Mouse (Mus musculus) hindbrain, postnatal 0 days (tissue): ENCODE measurements at regions not wholly inside any gene's neighbourhood (a gene's known extent, or its start where the extent isn't known, plus 50 kb on each side); places are given as distances from the start of the nearest gene placed in this dataset.

Source experiments
- ATAC-seq: fragments of 200-750 bp; cut with Nextera tagmentation; 2 replicates; pipeline ENCODE4 v1.8.0; 2017; ENCODE audit warnings: mild to moderate bottlenecking, moderate TSS enrichment, moderate library complexity
- DNase-seq: peaks from one replicate; pipeline ENCODE4 v3.0.0-alpha.2; 2015; ENCODE audit warnings: low spot score
- H3K27ac ChIP-seq: fragments of 300-500 bp; sonication (generic); 2 replicates; pipeline ENCODE4 v1.5.1; 2014; ENCODE audit warnings: mild to moderate bottlenecking
- H3K27me3 ChIP-seq: fragments of 300-500 bp; sonication (generic); 2 replicates; pipeline ENCODE4 v1.6.1; 2014; ENCODE audit warnings: low read length, mixed read lengths; ENCODE audit not compliant: insufficient read depth
- H3K36me3 ChIP-seq: fragments of 300-500 bp; sonication (generic); 2 replicates; pipeline ENCODE4 v1.6.1; 2014; ENCODE audit warnings: low read length, mixed read lengths; ENCODE audit not compliant: insufficient read depth
- H3K4me1 ChIP-seq: fragments of 300-500 bp; sonication (generic); 2 replicates; pipeline ENCODE4 v1.6.1; 2014; ENCODE audit warnings: antibody characterized with exemption, low read length, mixed read lengths; ENCODE audit not compliant: insufficient read depth
- H3K4me2 ChIP-seq: fragments of 300-500 bp; sonication (generic); 2 replicates; pipeline ENCODE4 v1.6.1; 2014; ENCODE audit warnings: low read depth, mild to moderate bottlenecking, low read length, moderate library complexity, mixed read lengths
- H3K4me3 ChIP-seq: fragments of 300-500 bp; sonication (generic); 2 replicates; pipeline ENCODE4 v1.5.1; 2014; ENCODE audit warnings: low read length
- H3K9ac ChIP-seq: fragments of 300-500 bp; sonication (generic); replicated peaks from 2 replicates; pipeline ENCODE4 v1.6.1; 2014; ENCODE audit warnings: mild to moderate bottlenecking, low read length, moderate library complexity, mixed read lengths
- H3K9me3 ChIP-seq: fragments of 300-500 bp; sonication (generic); 2 replicates; pipeline ENCODE4 v1.6.1; 2016; ENCODE audit warnings: low read length, mixed read lengths
- CTCF ChIP-seq: IDR thresholded peaks from 2 replicates; pipeline ENCODE4 v1.5.1; 2016; ENCODE audit warnings: antibody characterized with exemption, control low read depth, low read depth
- WGBS: fragments of 180-500 bp; shearing (Covaris S2); extraction: QIAGEN DNeasy Blood & Tissue Kit; methylation state at CpG from one replicate; pipeline ENCODE4 v1.1.7; 2014; 5-methylcytosine and 5-hydroxymethylcytosine counted together

GRCm38 (mm10) chr9:120797996-120798663 is 130.9 kb upstream of the Ctnnb1 start:
- DNase-seq = no peak
- Histone ChIP-seq H3K9ac (no peak overlapping the region), H3K27me3 (no peaks in the 10 kb centered on the region), H3K4me3 (no peak overlapping the region), H3K4me2 (no peak overlapping the region), H3K27ac (no peak overlapping the region), H3K36me3 (no peaks in the 10 kb centered on the region), H3K9me3 (no peaks in the 10 kb centered on the region), H3K4me1 (peaks cover 4% of the 10 kb centered on the region; the same call in 1 of the 2 replicates)
- TF ChIP-seq CTCF = no peak
- no peak for ATAC-seq
- 30% methylated on average over 10 of the region's 10 CpGs for WGBS

GRCm38 (mm10) chr9:120798901-120799300 is 130.1 kb upstream of the Ctnnb1 start:
- WGBS = 51% methylated on average over 12 of the region's 12 CpGs
- Histone ChIP-seq H3K27ac (no peak overlapping the region), H3K9ac (no peak overlapping the region), H3K9me3 (no peaks in the 10 kb centered on the region), H3K36me3 (no peaks in the 10 kb centered on the region), H3K27me3 (no peaks in the 10 kb centered on the region), H3K4me1 (peaks cover 4% of the 10 kb centered on the region; the same call in 1 of the 2 replicates), H3K4me3 (no peak overlapping the region), H3K4me2 (no peak overlapping the region)
- DNase-seq = no peak
- TF ChIP-seq CTCF = no peak
- no peak for ATAC-seq

- Histone ChIP-seq H3K4me3 (no peak overlapping the region), H3K27ac (no peak overlapping the region), H3K4me1 (peaks cover 4% of the 10 kb centered on the region; the same call in 1 of the 2 replicates), H3K9ac (no peak overlapping the region), H3K36me3 (no peaks in the 10 kb centered on the region), H3K9me3 (no peaks in the 10 kb centered on the region), H3K27me3 (no peaks in the 10 kb centered on the region), H3K4me2 (no peak overlapping the region)
- no peak for DNase-seq
- ATAC-seq = no peak
- no peak for TF ChIP-seq CTCF
- 92% methylated on average over 4 of the region's 4 CpGs for WGBS
These were observed 126.4 kb upstream of the Ctnnb1 start for GRCm38 (mm10) chr9:120802646-120803045.

- no peaks in the 10 kb centered on the region for H3K36me3 ChIP-seq
- H3K27me3 ChIP-seq = no peaks in the 10 kb centered on the region
- no peak overlapping the region for H3K4me3 ChIP-seq
- no peak overlapping the region for H3K4me2 ChIP-seq
- no peak overlapping the region for H3K9ac ChIP-seq
- no peaks in the 10 kb centered on the region for H3K9me3 ChIP-seq
- DNase-seq (no peak), ATAC-seq (no peak)
- H3K27ac ChIP-seq = no peak overlapping the region
- TF ChIP-seq CTCF = no peak
- WGBS = 56% methylated on average over 10 of the region's 10 CpGs
- H3K4me1 ChIP-seq = no peaks in the 10 kb centered on the region
These were observed 124.2 kb upstream of the Ctnnb1 start for GRCm38 (mm10) chr9:120804760-120805294.

- H3K4me2 ChIP-seq = no peak overlapping the region
- no peaks in the 10 kb centered on the region for H3K9me3 ChIP-seq
- no peak overlapping the region for H3K9ac ChIP-seq
- TF ChIP-seq CTCF = no peak
- H3K4me1 ChIP-seq = no peaks in the 10 kb centered on the region
- ATAC-seq = no peak
- DNase-seq = no peak
- no peak overlapping the region for H3K27ac ChIP-seq
- 48% methylated on average over 4 of the region's 4 CpGs for WGBS
- H3K36me3 ChIP-seq = no peaks in the 10 kb centered on the region
- H3K27me3 ChIP-seq = no peaks in the 10 kb centered on the region
- H3K4me3 ChIP-seq = no peak overlapping the region
These were observed 120.1 kb upstream of the Ctnnb1 start for GRCm38 (mm10) chr9:120808741-120809425.

GRCm38 (mm10) chr9:120811522-120811921 is 117.5 kb upstream of the Ctnnb1 start:
- Histone ChIP-seq H3K4me2 (no peak overlapping the region), H3K36me3 (no peaks in the 10 kb centered on the region), H3K4me1 (no peaks in the 10 kb centered on the region), H3K9me3 (no peaks in the 10 kb centered on the region), H3K27ac (no peak overlapping the region), H3K4me3 (no peak overlapping the region), H3K9ac (no peak overlapping the region), H3K27me3 (no peaks in the 10 kb centered on the region)
- WGBS = 71% methylated on average over 3 of the region's 3 CpGs
- no peak for TF ChIP-seq CTCF
- no peak for DNase-seq
- ATAC-seq = no peak
